Mouse (Mus musculus) cerebellum, adult 9-10 months (tissue): Measurements from ENCODE around the gene Exosc7.

Experiments
- DNase-seq: peaks from one replicate; pipeline ENCODE4 v3.0.0; 2022

Gene Exosc7

DNA sequence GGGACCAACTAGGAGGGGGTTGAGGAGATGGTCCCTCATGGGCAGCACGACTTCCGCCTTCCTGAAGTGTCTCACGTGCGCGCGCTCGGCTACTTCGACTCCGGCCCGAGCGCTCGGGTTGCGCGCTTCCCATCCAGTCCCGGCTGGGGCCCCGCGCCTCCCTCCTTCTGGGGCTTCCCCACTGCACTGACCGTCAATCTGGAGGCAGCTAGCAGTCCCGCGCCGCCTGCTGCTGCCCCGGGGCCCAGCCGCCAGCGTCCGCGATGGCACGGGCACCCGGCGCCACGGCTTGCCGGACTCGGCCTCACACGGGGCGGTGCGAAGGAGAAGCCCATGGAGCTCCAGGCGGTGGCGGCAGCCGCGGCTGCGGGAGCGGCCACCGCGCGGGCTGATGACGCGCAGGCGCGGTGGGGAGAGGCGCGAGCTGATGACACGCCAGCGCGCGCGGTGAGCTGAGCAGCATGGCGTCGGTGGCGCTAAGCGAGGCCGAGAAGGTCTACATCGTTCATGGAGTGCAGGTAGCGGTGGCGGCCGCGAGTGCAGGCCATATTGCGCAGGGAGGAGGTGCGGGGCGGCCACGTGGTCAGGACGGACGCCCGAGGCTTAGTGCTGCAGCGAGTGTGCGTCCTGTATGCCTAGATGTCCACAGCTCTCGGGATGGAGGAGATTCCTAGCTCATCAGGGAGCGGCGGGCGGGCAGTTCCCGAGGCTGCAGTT, at the start of gene Exosc7, which contains the start of gene Zdhhc3:
Gene Exosc7, plus strand, starts transcription at position 411 of the 717 bp plus-strand sequence.
Gene Zdhhc3, minus strand, starts transcription at position 401 of the 717 bp plus-strand sequence.
- DNase-seq, result peak; percentile 88

GRCm38 (mm10) chr9:123079149-123079548, 33.9 kb upstream of the Exosc7 start:
- DNase-seq, result no peak

DNA sequence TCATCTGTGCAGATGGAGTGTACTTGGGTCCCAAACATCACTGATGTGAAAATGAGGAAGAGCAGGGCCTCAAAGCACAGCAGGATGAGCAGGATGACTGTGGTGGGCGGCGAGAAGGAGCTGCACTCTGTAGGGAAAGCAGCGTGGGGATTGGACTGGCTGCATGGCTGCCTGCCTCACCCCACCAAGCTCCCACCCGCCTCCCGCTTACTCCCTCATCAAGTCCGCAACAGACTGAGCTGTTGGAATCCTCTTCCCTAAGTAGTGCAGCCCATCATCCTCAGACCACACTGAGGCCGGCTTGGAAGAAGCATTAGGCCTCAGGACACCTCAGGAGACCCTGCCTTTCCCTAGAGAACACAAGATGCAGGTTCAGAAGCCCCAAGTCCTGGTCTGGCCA, 32.7 kb upstream of the Exosc7 start:
- DNase-seq, result no peak

DNA sequence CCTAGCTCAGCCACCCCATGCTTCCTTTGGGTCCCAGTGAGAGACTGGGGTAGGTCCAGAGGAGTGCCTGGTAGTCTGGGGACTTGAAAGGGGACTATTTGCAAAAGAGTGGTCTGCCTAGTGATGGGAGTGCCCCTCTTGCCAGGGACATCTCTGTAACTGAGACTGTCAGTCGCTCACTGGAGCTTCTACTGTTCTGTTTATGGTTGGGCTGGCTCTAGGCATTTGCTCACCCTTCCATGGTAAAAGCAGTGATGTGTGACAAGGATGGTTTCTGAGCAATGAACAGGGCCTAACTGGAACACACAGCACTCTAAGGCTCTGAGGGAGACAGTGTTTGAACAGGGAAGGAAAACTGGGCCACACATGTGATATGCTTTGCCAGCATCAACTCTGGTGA, 32.2 kb upstream of the Exosc7 start:
- DNase-seq, result no peak

DNA sequence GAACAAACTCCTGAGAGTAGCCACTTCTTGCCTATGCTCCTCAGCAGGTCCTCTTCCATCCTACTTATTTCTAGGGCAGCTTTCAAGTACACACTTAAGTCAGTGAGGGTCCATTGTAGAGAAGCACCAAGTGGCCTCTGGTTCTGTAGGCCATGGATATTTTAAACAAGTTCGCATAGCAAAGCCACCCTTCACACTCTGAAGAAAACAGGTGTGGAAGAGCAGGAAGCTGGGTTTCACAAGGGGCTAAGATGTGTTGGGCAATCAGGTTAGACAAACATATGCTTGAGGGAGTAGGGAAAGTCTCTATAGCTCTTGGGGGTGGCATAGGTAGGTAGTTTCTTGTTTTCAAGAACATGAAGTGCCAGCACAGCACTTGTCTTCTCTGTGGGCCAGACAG, 27.6 kb upstream of the Exosc7 start:
- no peak for DNase-seq

GRCm38 (mm10) chr9:123087558-123087957, 25.5 kb upstream of the Exosc7 start:
- no peak for DNase-seq

- no peak for DNase-seq
These were observed 22.2 kb upstream of the Exosc7 start for GRCm38 (mm10) chr9:123090844-123091243.

GRCm38 (mm10) chr9:123099631-123100455, 13.2 kb upstream of the Exosc7 start:
- no peak for DNase-seq

GRCm38 (mm10) chr9:123103425-123103824, 9.6 kb upstream of the Exosc7 start:
- no peak for DNase-seq

DNA sequence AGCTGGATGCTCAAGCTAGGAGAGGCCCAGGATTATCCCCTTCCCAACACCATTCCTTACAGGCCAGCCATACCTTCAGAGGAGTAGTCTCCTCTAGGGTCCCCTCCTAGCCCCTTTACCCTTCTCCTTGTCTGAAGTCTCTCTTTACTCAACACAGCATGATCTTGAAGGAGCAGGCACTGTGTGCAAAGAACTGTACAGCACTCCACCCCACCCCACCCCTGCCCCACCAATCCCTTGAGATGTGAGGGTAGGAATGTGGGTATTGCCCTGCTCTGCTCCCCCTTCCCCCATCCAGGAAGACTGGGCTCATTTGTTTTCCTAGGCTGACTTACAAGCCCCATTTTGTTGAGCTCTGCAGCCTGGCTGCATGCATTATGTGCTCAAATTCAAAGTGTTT, 8.7 kb upstream of the Exosc7 start:
- DNase-seq, result no peak

DNA sequence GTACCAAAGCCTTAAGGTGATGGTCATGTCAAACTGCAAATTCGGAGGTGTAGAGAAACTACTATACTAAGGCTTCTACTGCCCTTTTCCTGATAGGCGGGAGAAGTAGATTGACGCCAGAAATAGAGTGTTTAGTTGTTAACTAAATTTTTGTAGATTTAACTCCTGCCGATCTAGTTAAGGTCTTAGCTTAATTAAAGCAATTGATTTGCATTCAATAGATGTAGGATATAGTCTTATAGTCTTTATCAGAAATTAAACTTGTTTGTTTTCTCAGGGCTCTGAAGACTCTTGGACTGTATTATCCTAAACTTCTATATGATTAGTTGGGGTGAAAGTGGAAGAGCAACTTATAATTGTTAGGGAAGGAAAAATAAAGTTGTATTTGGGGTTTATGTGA, 5.8 kb upstream of the Exosc7 start:
- DNase-seq, result no peak

DNA sequence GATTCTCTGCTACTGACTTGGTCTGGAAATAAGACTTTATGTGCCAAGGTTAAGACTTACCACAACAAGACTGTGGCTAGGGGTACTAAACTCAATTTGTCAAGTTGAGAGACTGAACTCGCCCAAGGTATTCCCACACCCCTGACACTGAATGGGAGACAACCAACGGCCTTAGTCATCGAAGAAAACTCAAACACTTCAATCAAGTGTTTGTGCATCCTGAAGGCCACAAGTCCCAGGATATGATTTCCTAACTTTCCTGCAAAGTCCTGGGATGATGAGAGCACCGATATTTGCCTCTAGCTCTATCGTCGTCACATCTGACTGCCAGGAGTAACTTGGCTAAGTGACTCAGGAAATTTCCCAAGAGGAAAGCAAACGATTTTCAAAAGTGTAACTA, 3.8 kb upstream of the Exosc7 start:
- no peak for DNase-seq

DNA sequence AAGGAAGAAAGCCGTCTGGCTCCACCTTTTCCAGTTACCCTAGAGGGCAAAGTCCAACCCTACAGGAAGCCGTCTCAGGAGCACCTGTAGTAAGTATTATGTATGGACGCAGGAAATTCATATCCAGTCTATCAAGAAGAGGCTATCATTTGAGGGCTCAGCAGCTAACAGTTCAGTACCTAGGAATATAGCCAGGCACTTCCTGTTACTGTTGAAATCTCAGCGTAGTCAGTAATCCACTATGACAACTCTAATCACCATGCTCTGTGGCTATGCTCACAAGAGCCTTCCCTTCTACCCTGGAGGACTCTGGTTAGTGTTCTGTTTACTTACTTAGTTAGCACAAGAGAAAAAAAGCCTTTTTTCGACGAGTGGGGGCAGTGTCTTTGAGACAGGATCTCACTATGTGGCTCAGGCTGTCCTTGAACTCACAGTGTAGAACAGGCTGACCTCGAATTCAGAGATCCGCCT, 1.2 kb upstream of the Exosc7 start:
- no peak for DNase-seq

DNA sequence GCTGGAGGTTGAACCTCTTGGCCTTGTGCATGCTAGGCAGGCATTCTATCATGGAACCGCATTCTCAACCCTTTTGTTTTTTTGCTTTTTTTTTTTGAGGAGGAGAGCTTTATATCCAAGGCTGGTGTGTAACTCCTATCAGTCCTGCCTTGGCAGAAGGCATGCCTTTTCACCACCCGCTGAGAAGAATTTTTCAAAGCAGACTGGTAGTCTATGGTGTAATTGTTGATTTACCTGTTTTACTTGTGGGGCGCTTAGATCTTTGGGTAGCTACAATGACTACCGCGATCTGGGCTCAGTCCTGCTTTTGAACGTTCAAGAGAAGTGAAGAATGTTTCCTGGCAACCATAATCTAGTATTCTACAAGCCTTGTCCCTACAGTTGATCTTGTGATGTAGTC, 916 bp downstream of the Exosc7 start:
- DNase-seq, result peak; percentile 16

DNA sequence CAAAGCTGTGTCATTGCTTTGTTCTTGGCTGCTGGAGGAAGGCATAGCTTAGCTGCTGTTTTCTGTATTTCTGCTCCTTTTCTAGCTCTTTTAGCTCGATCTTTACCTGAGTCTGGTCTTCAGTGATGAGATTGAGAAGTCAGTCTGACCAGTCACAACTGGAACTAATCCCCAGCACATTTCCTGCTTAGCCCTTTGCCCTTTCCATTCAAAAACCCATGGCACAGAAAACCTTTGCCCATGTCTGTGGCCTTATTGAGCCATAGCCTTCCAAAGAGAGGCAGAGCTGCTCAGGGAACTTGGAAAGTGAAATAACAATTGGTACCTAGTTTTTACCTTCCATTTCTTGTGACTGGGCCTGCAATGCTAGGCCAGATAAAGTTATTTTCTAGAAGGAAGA, 2.6 kb downstream of the Exosc7 start:
- DNase-seq, result no peak

DNA sequence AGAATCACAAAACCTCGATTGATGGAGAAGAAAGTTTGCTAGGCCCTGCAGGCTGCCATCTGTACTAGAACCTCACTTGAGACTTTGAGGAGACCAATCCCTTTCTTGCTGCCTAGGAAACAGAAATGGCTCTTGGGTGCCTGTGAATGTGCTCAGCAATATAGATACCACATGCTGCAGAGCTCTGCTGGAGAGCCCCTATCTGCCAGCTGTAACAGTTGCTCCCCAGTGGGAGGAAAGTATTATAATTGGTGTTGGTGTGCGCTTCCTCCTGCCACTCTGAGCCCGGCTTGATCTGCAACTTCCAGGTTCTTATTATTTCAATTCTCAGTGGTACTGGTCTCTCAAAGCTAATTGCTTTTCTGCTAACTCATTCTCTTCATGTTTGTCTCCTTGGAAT, 10.0 kb downstream of the Exosc7 start:
- no peak for DNase-seq

- DNase-seq, result no peak
These were observed 10.8 kb downstream of the Exosc7 start for GRCm38 (mm10) chr9:123123571-123124412.

DNA sequence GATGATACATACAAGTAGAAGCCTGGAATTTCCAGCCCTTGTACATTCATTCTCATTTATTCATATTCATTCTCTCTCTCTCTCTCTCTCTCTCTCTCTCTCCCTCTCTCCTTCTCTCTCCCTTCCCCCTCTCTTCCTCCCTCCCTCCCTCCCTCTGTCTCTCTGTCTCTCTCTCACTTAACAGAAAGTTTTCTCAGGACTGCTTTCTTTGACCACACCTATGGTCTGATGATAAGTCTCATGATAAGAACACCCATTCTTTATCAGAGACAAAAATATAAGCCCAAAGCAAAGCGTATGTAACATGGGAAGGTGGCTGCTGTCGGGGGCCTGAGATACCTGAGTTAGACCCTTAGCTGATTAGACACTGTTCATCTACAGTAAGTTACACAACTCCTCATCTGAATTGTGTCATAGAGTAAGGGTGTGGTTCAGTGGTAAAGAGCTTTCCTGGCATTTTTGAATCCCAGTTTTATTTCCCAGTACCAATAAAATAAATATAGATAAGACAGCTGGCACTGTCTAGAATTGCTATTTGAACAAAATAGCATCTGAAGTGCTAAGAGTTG, 11.5 kb downstream of the Exosc7 start:
- DNase-seq, result no peak

DNA sequence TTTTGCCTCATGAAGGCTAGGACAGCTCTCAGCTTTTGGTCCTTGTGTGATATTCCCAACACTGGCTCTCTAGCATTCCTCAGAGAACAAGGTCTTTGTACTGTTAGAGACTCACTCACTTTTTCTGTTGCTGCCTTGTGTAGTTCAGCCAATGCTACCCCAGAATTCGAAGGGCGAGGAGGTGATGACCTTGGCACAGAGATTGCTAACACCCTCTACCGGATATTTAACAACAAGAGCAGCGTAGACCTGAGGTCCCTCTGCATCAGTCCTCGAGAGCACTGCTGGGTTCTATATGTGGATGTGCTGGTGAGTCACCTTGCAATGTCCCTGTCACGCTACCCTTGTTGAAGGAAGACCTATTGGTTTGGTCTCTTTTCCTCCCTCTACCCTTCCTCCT, 14.6 kb downstream of the Exosc7 start:
- DNase-seq, result no peak

GRCm38 (mm10) chr9:123132994-123133393, 20.0 kb downstream of the Exosc7 start:
- DNase-seq, result no peak

DNA sequence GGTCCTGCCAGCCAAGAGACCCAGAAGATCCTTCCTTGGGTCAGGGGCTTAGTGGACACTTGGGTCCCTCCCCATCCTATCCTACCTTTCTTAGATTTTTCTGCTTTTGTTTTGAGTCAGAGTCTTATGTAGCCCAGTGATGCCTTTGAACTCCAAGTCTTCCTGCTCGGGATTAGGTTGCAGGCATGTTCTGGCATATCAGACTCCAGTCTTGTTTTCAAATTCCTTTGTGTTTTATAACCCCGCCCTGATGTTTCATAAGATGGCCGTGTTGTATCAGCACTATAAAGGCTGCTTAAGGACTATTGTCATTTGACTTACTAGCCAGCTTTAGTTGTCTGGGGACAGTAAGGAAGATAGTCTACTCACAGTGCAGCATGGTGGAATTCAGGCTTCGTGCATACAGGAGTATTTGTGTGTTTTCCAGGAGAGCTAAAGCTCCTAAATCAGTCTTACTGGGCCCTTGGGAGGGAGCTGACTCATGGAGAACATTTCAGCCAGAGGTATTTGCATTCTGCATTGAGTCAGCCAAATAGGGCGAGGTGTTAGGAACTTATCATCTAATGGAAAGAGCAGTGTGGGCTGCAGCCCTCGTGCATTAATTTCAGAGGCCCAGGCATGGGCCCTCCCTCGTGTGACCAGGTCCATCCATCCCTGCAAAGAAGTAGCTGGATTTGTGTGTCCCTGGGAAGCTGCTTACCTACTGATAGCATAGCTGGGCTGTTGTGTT, 24.1 kb downstream of the Exosc7 start:
- no peak for DNase-seq

DNA sequence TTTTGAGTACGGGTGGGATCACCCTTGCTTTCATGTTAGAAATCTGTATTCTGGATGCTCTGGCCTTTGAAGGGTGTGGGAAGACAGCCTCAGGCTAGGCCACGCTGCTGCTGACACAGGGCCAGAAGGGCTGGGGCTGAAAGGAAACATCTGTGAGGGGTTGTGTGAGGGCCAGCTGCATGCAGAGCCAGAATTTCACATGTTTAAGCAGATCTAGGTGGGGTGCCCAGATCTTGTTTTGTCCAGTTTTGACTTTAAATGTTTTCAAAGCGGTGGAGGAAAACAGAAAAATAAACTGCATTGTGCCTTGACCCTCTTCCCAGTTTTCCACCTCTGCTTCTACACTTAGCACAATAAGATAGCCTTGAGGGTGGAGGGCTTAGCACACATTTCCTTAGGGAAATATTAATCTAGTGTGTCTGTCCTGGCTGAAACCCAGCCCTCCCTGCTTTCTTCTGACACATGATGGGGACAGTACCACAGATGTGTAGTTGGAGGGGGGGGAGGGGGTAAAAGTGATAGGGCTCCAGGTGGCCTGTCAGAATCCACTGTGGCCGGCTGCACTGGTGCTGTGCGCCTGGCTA, 26.0 kb downstream of the Exosc7 start:
- no peak for DNase-seq
